Mouse (Mus musculus) heart, adult 2 months (tissue): ENCODE measurements around the gene Carf.
"Not testable (repeated sequence)": the region's sequence is repeated elsewhere in the genome, so short reads cannot be mapped to it uniquely, and the experiment has no call there.

Source experiments
- CTCF ChIP-seq: fragments of 200-600 bp; IDR thresholded peaks from 2 replicates; pipeline ENCODE4 v1.8.1; 2022; ENCODE audit warnings: antibody characterized with exemption, mild to moderate bottlenecking, moderate library complexity
- EP300 ChIP-seq: fragments of 200-500 bp; IDR thresholded peaks from 2 replicates; pipeline ENCODE4 v1.6.1; 2011; ENCODE audit warnings: low read depth, low read length, control low read depth; ENCODE audit not compliant: insufficient read depth
- POLR2A ChIP-seq: fragments of 200-500 bp; IDR thresholded peaks from 2 replicates; pipeline ENCODE4 v1.6.1; 2011; ENCODE audit warnings: mild to moderate bottlenecking, low read depth, low read length, control low read depth; ENCODE audit not compliant: insufficient read depth

DNA sequence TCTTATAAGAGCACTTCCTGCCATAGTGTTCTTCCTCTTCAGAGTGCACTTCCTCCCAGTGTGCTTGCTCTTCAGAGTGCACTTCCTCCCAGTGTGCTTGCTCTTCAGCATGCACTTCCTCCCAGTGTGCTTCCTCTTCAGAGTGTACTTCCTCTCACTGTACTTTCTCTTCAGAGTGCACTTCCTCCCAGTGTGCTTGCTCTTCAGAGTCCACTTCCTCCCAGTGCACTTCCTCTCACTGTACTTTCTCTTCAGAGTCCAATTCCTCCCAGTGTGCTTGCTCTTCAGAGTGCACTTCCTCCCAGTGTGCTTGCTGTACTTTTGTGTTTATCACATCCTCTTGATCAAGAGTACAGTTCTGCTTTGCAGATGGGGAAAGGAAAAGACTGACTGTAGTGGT, 27.3 kb upstream of the Carf start:
- not testable (repeated sequence) for TF ChIP-seq POLR2A, CTCF, EP300
